Mouse (Mus musculus): Measurements from ENCODE around the gene Def6. TPM values are rescaled to one million over a fixed set of nuclear protein-coding genes. Genes with fewer than 3 reads are reported as not detected.
A peak's percentile ranks its signal among the peaks of the same experiment; 100 is the strongest.

Def6 gene
- 90.3 and 202 TPM in 2 replicates for polyA plus RNA-seq (2012; ENCODE audit: insufficient read depth, low replicate concordance)

DNA sequence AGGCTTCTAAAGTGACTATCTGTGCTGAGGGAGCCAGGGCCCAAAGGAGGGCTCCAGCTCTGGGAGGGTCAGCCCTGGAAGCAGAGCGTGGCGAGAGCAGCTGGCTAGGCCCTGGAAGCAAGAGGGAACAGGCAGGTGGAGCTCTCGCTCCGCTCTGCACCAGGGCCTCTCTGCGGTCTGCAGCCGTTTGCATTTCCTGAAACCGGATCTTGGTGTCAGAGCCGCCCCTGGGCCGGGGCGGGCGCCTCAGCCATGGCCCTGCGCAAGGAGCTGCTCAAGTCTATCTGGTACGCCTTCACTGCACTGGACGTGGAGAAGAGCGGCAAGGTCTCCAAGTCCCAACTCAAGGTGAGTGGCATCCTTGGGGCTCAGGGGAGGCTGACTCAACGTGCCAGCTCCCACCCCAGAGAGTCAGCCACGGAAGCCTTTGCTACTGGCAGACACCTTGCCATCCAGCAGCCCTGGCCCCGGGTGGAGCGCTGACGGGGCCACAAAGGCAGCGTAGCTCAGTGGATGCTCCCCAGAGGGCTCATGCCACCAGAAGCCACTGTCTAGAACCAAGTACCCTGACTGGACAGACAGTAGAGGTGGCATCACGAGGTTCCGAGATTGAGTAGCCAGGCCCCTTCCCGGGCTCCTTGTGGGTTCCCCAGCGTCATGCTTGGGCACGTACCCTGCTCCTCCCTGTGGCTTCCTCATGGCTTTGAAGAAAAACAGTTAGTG lies at the start of gene Def6:
TSS of gene Def6 (plus strand) at position 188 of the 723 bp plus-strand sequence.
- Histone ChIP-seq H3K4me1 (peaks cover 87% of the 10 kb centered on the region), H3K36me3 (replicated peaks; ENCODE audit: low read length) (peaks cover 43% of the 10 kb centered on the region)

DNA sequence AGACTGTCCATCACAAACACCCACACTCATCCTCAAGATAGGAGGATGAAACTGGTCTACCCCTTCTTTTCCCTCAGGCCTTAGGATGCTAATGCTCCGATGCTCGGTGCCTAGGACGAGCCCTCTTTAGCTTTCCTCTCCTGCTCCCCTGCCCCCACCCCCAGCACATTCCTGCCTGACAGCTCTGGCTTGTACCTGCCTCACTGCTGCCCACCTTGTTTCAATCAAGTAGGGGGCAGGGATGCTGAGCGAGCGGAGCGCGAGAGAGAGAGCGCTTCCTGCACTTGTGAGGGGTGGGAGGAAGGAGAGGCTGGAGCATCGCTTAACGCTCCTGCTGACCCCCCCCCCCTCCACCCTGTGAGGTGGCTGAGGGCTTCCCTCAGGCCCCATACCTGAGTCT lies 47.2 kb upstream of the Def6 start:
- H3K4me3 ChIP-seq (replicated peaks): no peak overlapping the region
- H3K9me3 ChIP-seq: no peaks in the 10 kb centered on the region
- peaks cover 95% of the 10 kb centered on the region for H3K27me3 ChIP-seq (replicated peaks)
- H3K4me1 ChIP-seq: peaks cover 23% of the 10 kb centered on the region
- H3K36me3 ChIP-seq (replicated peaks; ENCODE audit: low read length): no peaks in the 10 kb centered on the region
- TF ChIP-seq GATA1 (IDR thresholded peaks at IDR 0.05; ENCODE audit: borderline replicate concordance, low read length) (no peak), FLI1 (IDR thresholded peaks at IDR 0.05; ENCODE audit: low read length) (no peak)

More for the DNA sequence above, at the start of gene Def6:
- no peak for TF ChIP-seq FLI1 (IDR thresholded peaks at IDR 0.05; ENCODE audit: low read length)
- no peak for TF ChIP-seq GATA1 (IDR thresholded peaks at IDR 0.05; ENCODE audit: borderline replicate concordance, low read length)
- H3K4me3 ChIP-seq (replicated peaks): peak within 1 kb of the TSS; percentile 95
- no peaks in the 10 kb centered on the region for H3K9me3 ChIP-seq
- peaks cover 2% of the 10 kb centered on the region for H3K27me3 ChIP-seq (replicated peaks)

DNA sequence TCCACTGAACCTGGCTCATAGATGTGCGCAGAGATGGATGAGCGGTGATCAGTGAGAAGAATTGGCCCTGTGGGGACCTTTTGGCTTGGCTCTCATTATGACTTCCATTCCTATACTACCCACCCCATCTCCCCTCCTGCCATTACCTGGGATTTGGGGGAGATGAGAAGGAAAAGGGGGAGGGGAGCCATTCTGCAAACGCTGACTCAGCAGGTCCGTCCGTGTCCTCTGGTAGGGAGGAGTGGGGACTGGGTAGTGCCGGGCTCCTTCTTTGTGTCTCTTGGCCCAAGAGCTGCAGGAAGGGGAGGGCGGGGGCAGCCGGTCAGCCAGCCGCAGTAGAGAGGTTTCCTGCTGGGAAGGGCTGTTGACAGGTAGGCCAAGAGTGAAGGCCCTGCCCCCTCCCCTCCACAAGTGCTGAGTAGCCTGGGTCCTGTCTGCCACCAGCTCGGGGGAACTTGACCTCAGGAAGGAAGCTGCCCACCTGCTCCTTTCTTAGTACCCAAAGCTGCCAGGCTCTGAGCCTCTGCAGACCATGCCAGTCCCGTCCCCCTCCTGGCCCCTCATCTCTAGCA lies 46.2 kb upstream of the Def6 start:
- Histone ChIP-seq H3K9me3 (no peaks in the 10 kb centered on the region), H3K27me3 (replicated peaks) (peaks cover 95% of the 10 kb centered on the region), H3K4me3 (replicated peaks) (peak overlapping the region; percentile 28), H3K4me1 (peaks cover 23% of the 10 kb centered on the region), H3K36me3 (replicated peaks; ENCODE audit: low read length) (no peaks in the 10 kb centered on the region)
- no peak for TF ChIP-seq FLI1 (IDR thresholded peaks at IDR 0.05; ENCODE audit: low read length)
- TF ChIP-seq GATA1 (IDR thresholded peaks at IDR 0.05; ENCODE audit: borderline replicate concordance, low read length): no peak

DNA sequence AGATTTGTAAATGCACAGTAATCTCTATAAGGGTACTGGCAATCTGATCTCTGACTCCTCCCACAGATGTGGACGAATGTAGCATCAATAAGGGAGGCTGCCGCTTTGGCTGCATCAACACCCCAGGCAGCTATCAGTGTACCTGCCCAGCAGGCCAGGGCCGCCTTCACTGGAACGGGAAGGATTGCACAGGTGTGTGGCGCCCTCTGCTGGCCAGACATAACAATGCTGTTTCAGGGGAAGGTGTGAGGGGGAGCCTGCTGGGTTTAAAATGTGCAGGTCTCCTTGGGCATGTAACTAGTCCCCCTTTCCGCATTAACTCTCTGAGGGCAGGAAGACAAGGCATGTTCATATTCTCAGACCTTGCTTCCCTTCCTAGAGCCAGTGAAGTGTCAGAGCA lies 43.9 kb upstream of the Def6 start:
- TF ChIP-seq FLI1 (IDR thresholded peaks at IDR 0.05; ENCODE audit: low read length) (no peak), GATA1 (IDR thresholded peaks at IDR 0.05; ENCODE audit: borderline replicate concordance, low read length) (no peak)
- H3K27me3 ChIP-seq (replicated peaks): peaks cover 95% of the 10 kb centered on the region
- H3K4me1 ChIP-seq: peaks cover 23% of the 10 kb centered on the region
- H3K36me3 ChIP-seq (replicated peaks; ENCODE audit: low read length): no peaks in the 10 kb centered on the region
- no peak overlapping the region for H3K4me3 ChIP-seq (replicated peaks)
- no peaks in the 10 kb centered on the region for H3K9me3 ChIP-seq

DNA sequence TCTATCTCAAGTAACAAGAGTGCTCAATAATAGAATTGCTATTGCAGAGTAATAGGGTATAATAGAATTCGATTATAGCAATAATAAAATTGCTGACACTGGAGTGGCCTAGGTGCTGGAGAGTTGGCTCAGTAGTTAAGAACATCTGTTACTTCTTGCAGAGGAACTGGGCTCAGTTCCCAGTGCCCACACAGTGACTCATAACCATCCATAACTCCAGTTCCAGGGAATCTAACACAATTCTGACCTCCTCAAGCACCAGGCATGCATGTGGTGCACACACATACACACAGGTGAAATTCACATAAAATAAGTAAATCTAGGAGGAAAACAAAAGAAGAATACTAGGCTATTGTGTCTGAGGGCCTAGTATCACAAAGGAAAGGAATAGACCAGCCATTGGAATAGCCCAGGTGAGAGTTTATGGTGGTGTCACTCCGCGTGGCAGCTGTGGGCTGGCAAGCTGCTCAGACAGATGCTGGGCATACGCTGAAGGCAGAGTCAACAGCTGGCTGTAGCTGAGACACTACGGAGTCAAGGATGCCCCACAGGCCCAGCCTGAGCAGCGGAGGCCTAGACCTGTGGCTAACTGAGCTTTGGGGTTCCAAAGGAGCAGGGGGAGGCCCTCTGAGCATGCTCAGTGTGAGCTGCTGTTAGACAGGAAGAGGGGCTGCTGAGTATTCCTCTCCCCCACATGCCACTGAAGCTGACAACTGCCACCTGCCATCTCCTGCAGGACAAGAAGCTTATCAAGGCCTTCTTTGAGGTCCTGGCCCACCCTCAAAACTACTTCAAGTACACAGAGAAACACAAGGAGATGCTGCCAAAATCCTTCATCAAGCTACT lies 36.9 kb upstream of the Def6 start:
- Histone ChIP-seq H3K4me1 (peaks cover 21% of the 10 kb centered on the region), H3K27me3 (replicated peaks) (peaks cover 66% of the 10 kb centered on the region), H3K4me3 (replicated peaks) (peak overlapping the region; percentile 12), H3K36me3 (replicated peaks; ENCODE audit: low read length) (no peaks in the 10 kb centered on the region), H3K9me3 (no peaks in the 10 kb centered on the region)
- no peak for TF ChIP-seq FLI1 (IDR thresholded peaks at IDR 0.05; ENCODE audit: low read length)
- no peak for TF ChIP-seq GATA1 (IDR thresholded peaks at IDR 0.05; ENCODE audit: borderline replicate concordance, low read length)

DNA sequence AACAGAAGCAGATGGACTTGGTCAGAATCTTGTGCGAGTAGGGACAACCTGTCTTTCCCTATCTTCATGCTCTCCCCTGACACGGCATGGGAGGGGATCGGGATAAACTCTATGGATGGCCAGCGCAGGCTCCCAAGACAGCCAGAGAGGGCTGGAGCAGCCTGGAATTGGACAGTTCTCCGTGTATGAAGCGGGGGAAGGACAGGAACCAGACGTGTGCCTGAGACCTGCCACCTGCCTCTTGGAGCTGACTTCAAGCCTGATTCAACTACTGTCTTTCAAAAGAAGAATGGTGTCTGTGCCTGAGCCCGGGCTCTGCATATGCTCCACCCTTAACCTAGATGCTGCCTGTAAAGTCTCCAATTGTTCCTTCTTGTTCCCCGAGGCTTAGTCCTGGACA lies 34.9 kb upstream of the Def6 start:
- Histone ChIP-seq H3K36me3 (replicated peaks; ENCODE audit: low read length) (no peaks in the 10 kb centered on the region), H3K27me3 (replicated peaks) (peaks cover 46% of the 10 kb centered on the region), H3K9me3 (no peaks in the 10 kb centered on the region), H3K4me1 (peaks cover 36% of the 10 kb centered on the region), H3K4me3 (replicated peaks) (no peak overlapping the region)
- TF ChIP-seq FLI1 (IDR thresholded peaks at IDR 0.05; ENCODE audit: low read length): no peak
- TF ChIP-seq GATA1 (IDR thresholded peaks at IDR 0.05; ENCODE audit: borderline replicate concordance, low read length): no peak

DNA sequence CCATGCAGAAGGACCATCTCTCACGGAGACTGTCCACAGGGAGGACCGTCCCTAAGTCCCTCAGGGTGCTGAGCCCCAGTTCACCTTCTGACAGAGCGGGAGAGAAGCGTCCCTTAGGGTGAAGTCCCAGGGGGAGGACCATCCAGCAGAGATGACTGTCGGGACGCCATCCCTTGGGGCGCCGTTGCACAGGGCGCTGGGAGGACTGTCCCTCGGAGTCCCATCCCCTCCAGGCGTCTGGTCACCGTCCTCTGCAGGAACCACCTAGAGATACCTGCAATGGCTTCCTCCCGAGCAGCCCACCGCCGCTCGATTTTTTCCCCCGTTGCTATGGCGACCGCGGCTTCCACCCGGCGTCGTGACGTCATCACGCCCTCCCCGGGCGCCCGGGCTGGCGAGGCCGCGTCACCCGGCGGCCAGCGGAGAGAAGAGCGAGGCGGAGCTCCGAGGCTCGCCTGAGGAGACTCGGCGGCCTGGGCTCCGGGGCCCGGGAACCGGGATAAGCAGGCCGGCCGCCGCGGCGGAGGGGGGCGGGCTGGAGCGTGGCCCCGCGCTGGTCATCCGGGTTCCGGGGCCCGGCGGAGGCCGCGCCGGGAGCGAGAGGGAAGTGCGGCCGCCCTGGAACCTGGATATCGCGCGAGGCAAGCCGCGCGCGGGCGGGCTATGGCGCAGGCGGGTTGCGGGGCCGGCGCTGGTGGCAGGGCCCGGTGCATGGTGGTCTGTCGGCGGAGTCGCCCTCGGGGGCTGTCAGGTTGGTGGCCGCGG lies 30.6 kb upstream of the Def6 start, which contains the start of gene Zfp523:
TSS of gene Zfp523 (plus strand) at position 355 of the 765 bp plus-strand sequence.
- Histone ChIP-seq H3K4me3 (replicated peaks) (peak within 1 kb of the TSS; percentile 98), H3K9me3 (no peaks in the 10 kb centered on the region), H3K36me3 (replicated peaks; ENCODE audit: low read length) (peaks cover 8% of the 10 kb centered on the region), H3K4me1 (peaks cover 70% of the 10 kb centered on the region), H3K27me3 (replicated peaks) (peaks cover 14% of the 10 kb centered on the region)
- TF ChIP-seq GATA1 (IDR thresholded peaks at IDR 0.05; ENCODE audit: borderline replicate concordance, low read length) (no peak), FLI1 (IDR thresholded peaks at IDR 0.05; ENCODE audit: low read length) (no peak)

DNA sequence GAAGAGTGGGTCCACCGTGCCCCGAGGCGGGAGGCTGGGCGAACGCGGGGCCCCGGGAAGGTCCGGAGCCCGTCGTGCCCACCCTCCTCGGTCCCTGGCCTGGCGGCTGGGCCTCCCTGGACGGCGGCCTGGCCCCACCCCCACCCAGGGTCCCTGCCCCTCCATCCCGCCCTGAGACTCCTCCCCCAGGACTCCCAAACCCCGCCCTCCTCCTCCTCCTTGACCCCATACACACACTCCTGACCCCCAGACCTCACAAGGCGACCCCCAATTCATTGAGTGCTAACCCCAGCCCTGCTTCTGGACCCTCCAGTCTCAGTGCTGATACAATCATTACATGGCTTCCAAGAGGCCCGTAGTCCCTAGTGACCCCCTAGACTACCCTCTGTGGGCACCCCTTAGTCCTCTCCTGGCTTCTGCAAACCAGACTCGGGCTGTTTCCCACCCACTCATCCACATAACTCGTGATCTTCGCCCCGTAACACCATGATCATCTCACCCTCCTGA lies 30.0 kb upstream of the Def6 start:
- Histone ChIP-seq H3K4me1 (peaks cover 69% of the 10 kb centered on the region), H3K9me3 (no peaks in the 10 kb centered on the region)

DNA sequence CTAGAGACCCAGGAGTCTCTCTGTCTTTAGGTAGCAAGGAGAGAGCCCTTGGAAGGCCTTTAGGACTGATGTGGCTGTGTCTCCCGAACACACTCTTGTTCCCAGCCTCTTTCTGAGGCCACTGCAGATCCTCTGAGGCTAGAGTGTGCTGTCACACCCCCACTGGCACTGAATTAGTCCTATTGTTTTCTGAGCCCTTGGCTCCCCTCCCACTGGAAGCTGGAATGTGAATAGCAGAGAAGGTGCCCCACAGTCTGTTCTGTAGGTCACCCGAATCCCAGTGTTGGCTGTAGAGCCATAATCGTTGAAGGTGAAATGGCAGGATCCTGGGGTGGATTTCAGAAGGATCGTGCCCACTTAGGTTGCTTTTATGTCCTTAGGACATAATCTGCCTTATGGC lies 27.2 kb upstream of the Def6 start:
- H3K4me3 ChIP-seq (replicated peaks): no peak overlapping the region
- H3K9me3 ChIP-seq: no peaks in the 10 kb centered on the region
- peaks cover 18% of the 10 kb centered on the region for H3K36me3 ChIP-seq (replicated peaks; ENCODE audit: low read length)
- TF ChIP-seq GATA1 (IDR thresholded peaks at IDR 0.05; ENCODE audit: borderline replicate concordance, low read length) (no peak), FLI1 (IDR thresholded peaks at IDR 0.05; ENCODE audit: low read length) (no peak)
- peaks cover 83% of the 10 kb centered on the region for H3K4me1 ChIP-seq
- no peaks in the 10 kb centered on the region for H3K27me3 ChIP-seq (replicated peaks)

More for the DNA sequence above, 30.0 kb upstream of the Def6 start:
- TF ChIP-seq FLI1 (IDR thresholded peaks at IDR 0.05; ENCODE audit: low read length) (no peak), GATA1 (IDR thresholded peaks at IDR 0.05; ENCODE audit: borderline replicate concordance, low read length) (no peak)
- H3K27me3 ChIP-seq (replicated peaks): peaks cover 9% of the 10 kb centered on the region
- H3K4me3 ChIP-seq (replicated peaks): peak overlapping the region; percentile 98
- peaks cover 8% of the 10 kb centered on the region for H3K36me3 ChIP-seq (replicated peaks; ENCODE audit: low read length)

Data from megakaryocyte, embryonic 14.5 days (primary cell).